Mouse (Mus musculus) stomach, postnatal 0 days (tissue): ENCODE results near the gene Gopc. TPM values are rescaled to one million over a fixed set of nuclear protein-coding genes. Genes with fewer than 3 reads are reported as not detected.

Experiments
- ATAC-seq: fragments of 200-750 bp; cut with Nextera tagmentation; 2 replicates; pipeline ENCODE4 v1.8.0; 2017; ENCODE audit not compliant: low FRiP score, low TSS enrichment
- DNase-seq: peaks from one replicate; pipeline ENCODE4 v3.0.0-alpha.2; 2016; ENCODE audit warnings: low spot score
- H3K27ac ChIP-seq: fragments of 300-500 bp; sonication (generic); replicated peaks from 2 replicates; pipeline ENCODE4 v1.5.1; 2014; ENCODE audit warnings: mild to moderate bottlenecking, control low read depth
- H3K27me3 ChIP-seq: fragments of 300-500 bp; sonication (generic); 2 replicates; pipeline ENCODE4 v1.6.1; 2014; ENCODE audit warnings: low read length; ENCODE audit not compliant: control insufficient read depth, insufficient read depth
- H3K36me3 ChIP-seq: fragments of 300-500 bp; sonication (generic); 2 replicates; pipeline ENCODE4 v1.6.1; 2014; ENCODE audit warnings: low read length, mixed read lengths; ENCODE audit not compliant: control insufficient read depth, insufficient read depth
- H3K4me1 ChIP-seq: fragments of 300-500 bp; sonication (generic); replicated peaks from 2 replicates; pipeline ENCODE4 v1.6.1; 2014; ENCODE audit warnings: antibody characterized with exemption; ENCODE audit not compliant: control insufficient read depth, insufficient read depth
- H3K4me2 ChIP-seq: fragments of 300-500 bp; sonication (generic); replicated peaks from 2 replicates; pipeline ENCODE4 v1.6.1; 2014; ENCODE audit warnings: low read depth, mild to moderate bottlenecking, control low read depth, moderate library complexity
- H3K4me3 ChIP-seq: fragments of 300-500 bp; sonication (generic); 2 replicates; pipeline ENCODE4 v1.5.1; 2014; ENCODE audit warnings: low read depth, low read length, control low read depth
- H3K9ac ChIP-seq: fragments of 300-500 bp; sonication (generic); 2 replicates; pipeline ENCODE4 v1.6.1; 2014; ENCODE audit warnings: mild to moderate bottlenecking, low read length, control low read depth, mixed read lengths
- H3K9me3 ChIP-seq: fragments of 300-500 bp; sonication (generic); 2 replicates; pipeline ENCODE4 v1.6.1; 2016; ENCODE audit warnings: low read length; ENCODE audit not compliant: control insufficient read depth
- CTCF ChIP-seq: IDR thresholded peaks from 2 replicates; pipeline ENCODE4 v1.5.1; 2016; ENCODE audit warnings: antibody characterized with exemption, low read depth, mild to moderate bottlenecking, moderate library complexity
- EP300 ChIP-seq: optimal IDR thresholded peaks from 2 replicates; pipeline ENCODE3; 2016; ENCODE audit warnings: antibody characterized with exemption
- WGBS: fragments of 180-500 bp; shearing (Covaris S2); extraction: QIAGEN DNeasy Blood & Tissue Kit; methylation state at CpG from one replicate; pipeline ENCODE4 v1.1.7; 2014; 5-methylcytosine and 5-hydroxymethylcytosine counted together
- polyA plus RNA-seq: library from polyadenylated mRNA; unstranded; fragments of >200 nt; fragmentation: Nextera tagmentation; extraction: Ambion mirVana; gene quantifications from 2 replicates; pipeline ENCODE4 v1.2.1, GENCODE M21; 2015

Gene Gopc
- polyA plus RNA-seq, 1 experiment from 2014 or later = 11.9 TPM

GRCm38 (mm10) chr10:52289261-52289660, 92.7 kb downstream of the Gopc start:
- Histone ChIP-seq H3K4me2 (no peak overlapping the region), H3K27ac (no peak overlapping the region), H3K36me3 (no peaks in the 10 kb centered on the region), H3K4me1 (no peaks in the 10 kb centered on the region), H3K27me3 (no peaks in the 10 kb centered on the region), H3K9me3 (no peaks in the 10 kb centered on the region), H3K4me3 (no peak overlapping the region), H3K9ac (no peak overlapping the region)
- 0 out of 2 replicates have a peak, but pooled peaks have one; percentile 32 for ATAC-seq
- TF ChIP-seq CTCF = no peak
- no peak for TF ChIP-seq EP300
- no peak for DNase-seq
- 77% methylated on average over 3 of the region's 3 CpGs for WGBS

DNA sequence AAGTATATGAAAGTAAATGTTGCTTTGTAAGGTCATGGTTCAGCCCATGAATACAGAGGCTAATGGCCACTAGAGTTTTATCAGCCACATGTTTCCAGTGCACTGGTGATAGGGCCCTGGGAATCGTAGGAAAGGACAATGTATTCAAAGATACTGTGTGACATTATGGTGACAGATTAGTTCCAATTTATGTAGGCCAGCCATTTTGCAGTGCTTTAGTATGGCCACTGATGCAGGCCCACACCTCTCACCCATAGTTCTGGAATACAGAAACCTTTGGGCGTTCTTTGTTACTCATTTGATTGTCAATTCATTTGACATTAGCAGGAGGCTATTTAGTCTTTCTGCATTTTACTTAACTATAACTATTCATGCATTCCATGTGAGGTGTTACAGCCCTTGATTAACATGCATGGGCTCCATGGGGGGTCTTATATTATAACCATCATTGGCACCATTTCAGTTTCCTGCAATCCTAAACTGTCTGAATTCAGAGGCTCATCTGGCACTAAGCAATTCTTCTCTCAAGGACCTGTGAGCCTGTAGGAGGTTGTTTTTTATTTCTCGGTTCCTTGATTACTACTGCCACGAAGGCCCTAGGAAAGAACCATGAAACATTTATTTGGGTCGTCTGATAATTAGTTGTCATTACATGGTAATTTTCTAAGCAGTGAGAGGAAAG, 93.9 kb downstream of the Gopc start:
- Histone ChIP-seq H3K9ac (no peak overlapping the region), H3K9me3 (no peaks in the 10 kb centered on the region), H3K36me3 (no peaks in the 10 kb centered on the region), H3K27ac (no peak overlapping the region), H3K4me2 (no peak overlapping the region), H3K27me3 (no peaks in the 10 kb centered on the region), H3K4me1 (no peaks in the 10 kb centered on the region), H3K4me3 (no peak overlapping the region)
- ATAC-seq = no peak
- no peak for DNase-seq
- WGBS = 86% methylated on average over 5 of the region's 5 CpGs
- TF ChIP-seq CTCF (no peak), EP300 (no peak)

Other genes starting within 250 kb of the Gopc start
- 0.10 and 0.13 TPM in 2 replicates for gene Ros1, start 186.9 kb downstream of the Gopc start, polyA plus RNA-seq
- gene Dcbld1, start 148.5 kb downstream of the Gopc start, polyA plus RNA-seq = 16.6 and 18.6 TPM in 2 replicates
- not detected in 2 replicates for gene Gm26741, start 23.4 kb downstream of the Gopc start, polyA plus RNA-seq
- gene Nepn, start 6.8 kb upstream of the Gopc start, polyA plus RNA-seq = 0.55 TPM in 1 of 2 replicates, not detected in the other
- gene Nus1, start 35.4 kb upstream of the Gopc start, polyA plus RNA-seq = 10.1 and 10.4 TPM in 2 replicates